Mouse (Mus musculus): ENCODE results near the gene Ing4. TPM values are rescaled to one million over a fixed set of nuclear protein-coding genes. Genes with fewer than 3 reads are reported as not detected.

The Ing4 gene
- polyA plus RNA-seq, 1 experiment from 2014 or later: 141 TPM

- Histone ChIP-seq H3K9ac (peak overlapping the region; percentile 46), H3K27me3 (no peaks in the 10 kb centered on the region), H3K4me3 (peak overlapping the region; percentile 46), H3K27ac (peak overlapping the region; percentile 85), H3K4me2 (peak overlapping the region; percentile 74), H3K36me3 (no peaks in the 10 kb centered on the region), H3K9me3 (no peaks in the 10 kb centered on the region), H3K4me1 (peaks cover 13% of the 10 kb centered on the region; the same call in 1 of the 2 replicates)
- ATAC-seq (ENCODE audit: insufficient number of reproducible peaks, low FRiP score, low TSS enrichment, low read depth): peak; percentile 13; the same call in 1 of the 2 replicates
- 26% methylated on average over 25 of the region's 25 CpGs for WGBS
These were observed 41.8 kb downstream of the Ing4 start for GRCm38 (mm10) chr6:125081394-125081793.

DNA sequence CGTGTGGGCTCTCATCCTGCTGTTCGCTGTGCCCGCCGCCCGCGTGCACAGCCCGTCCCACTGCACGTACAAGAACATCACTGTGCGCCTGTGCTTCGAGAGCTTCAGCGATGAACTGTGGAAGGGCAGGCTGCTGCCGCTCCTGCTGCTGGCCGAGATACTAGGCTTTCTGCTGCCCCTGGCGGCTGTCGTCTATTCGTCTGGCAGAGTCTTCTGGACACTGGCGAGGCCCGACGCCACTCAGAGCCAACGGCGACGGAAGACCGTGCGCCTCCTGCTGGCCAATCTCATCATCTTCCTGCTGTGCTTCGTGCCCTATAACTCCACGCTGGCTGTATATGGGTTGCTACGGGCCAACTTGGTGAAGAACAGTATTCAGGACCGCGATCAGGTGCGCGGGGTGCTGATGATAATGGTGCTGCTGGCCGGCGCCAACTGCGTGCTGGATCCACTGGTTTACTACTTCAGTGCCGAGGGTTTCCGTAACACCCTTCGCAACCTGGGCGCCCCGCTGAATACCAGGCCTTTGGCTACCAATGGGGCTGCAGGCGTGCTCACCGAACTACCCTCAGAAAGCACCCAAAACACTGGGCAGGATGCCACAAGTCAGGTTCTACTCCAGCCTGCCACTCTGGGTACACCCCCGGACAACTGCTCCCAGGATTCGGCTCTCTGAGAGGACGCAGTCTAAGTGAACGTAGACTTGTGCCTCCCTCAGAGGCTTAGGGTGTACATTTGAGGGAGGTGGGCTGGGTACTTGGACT, 42.4 kb downstream of the Ing4 start:
- Histone ChIP-seq H3K27me3 (no peaks in the 10 kb centered on the region), H3K4me3 (peak overlapping the region; percentile 46), H3K4me2 (peak overlapping the region; percentile 74), H3K27ac (peak overlapping the region; percentile 85), H3K36me3 (no peaks in the 10 kb centered on the region), H3K9me3 (no peaks in the 10 kb centered on the region), H3K9ac (peak overlapping the region; percentile 46), H3K4me1 (peaks cover 13% of the 10 kb centered on the region; the same call in 1 of the 2 replicates)
- ATAC-seq (ENCODE audit: insufficient number of reproducible peaks, low FRiP score, low TSS enrichment, low read depth): peak; percentile 87
- WGBS: 24% methylated on average over 45 of the region's 45 CpGs

DNA sequence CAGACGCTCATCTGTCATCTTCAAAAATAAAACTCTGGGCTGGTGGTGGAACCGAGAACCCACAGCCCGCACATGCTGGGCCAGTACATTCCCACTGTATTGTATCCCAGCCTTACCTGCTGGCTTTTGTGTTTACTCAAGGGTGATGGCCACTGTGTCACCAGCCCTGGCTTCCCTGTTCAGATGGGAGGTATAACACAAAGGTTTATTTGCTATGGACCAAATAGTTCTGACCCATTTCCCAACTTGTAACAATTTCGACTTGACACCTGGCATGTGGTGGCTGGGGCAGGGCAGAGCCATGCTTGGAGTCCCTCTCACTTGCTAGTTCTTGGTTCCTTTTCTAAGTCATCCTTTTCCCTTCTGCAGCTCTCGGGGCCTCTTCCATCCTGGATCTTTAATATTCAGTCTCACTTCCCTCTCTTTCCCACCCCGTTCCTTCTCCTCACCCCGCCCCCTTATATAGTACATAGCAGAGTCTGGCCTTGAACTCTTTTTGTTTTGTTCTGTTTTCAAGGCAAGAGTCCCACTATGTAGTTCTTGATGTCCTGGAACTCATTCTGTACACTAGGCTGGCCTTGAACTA, 43.3 kb downstream of the Ing4 start:
- 85% methylated on average over 7 of the region's 7 CpGs for WGBS
- no peak for ATAC-seq (ENCODE audit: insufficient number of reproducible peaks, low FRiP score, low TSS enrichment, low read depth)
- H3K27me3 ChIP-seq: no peaks in the 10 kb centered on the region
- no peak overlapping the region for H3K4me2 ChIP-seq
- peaks cover 14% of the 10 kb centered on the region; the same call in 1 of the 2 replicates for H3K4me1 ChIP-seq
- H3K27ac ChIP-seq: no peak overlapping the region
- no peak overlapping the region for H3K9ac ChIP-seq
- H3K9me3 ChIP-seq: no peaks in the 10 kb centered on the region
- no peak overlapping the region for H3K4me3 ChIP-seq
- H3K36me3 ChIP-seq: no peaks in the 10 kb centered on the region

GRCm38 (mm10) chr6:125084424-125084823, 44.9 kb downstream of the Ing4 start:
- Histone ChIP-seq H3K4me1 (peaks cover 30% of the 10 kb centered on the region), H3K27ac (no peak overlapping the region), H3K36me3 (no peaks in the 10 kb centered on the region), H3K9ac (no peak overlapping the region), H3K4me3 (no peak overlapping the region), H3K4me2 (no peak overlapping the region), H3K27me3 (no peaks in the 10 kb centered on the region), H3K9me3 (no peaks in the 10 kb centered on the region)
- ATAC-seq (ENCODE audit: insufficient number of reproducible peaks, low FRiP score, low TSS enrichment, low read depth): no peak
- whole genome bisulfite sequencing: 3% methylated on average over 4 of the region's 4 CpGs

- peaks cover 33% of the 10 kb centered on the region for H3K4me1 ChIP-seq
- no peak overlapping the region for H3K4me3 ChIP-seq
- no peak for ATAC-seq (ENCODE audit: insufficient number of reproducible peaks, low FRiP score, low TSS enrichment, low read depth)
- no peaks in the 10 kb centered on the region for H3K9me3 ChIP-seq
- no peaks in the 10 kb centered on the region for H3K27me3 ChIP-seq
- no peak overlapping the region for H3K9ac ChIP-seq
- no peaks in the 10 kb centered on the region for H3K36me3 ChIP-seq
- peak overlapping the region; percentile 95 for H3K27ac ChIP-seq
- 85% methylated on average over 3 of the region's 3 CpGs for WGBS
- no peak overlapping the region for H3K4me2 ChIP-seq
These were observed 48.4 kb downstream of the Ing4 start for GRCm38 (mm10) chr6:125087937-125088336.

- Histone ChIP-seq H3K9ac (no peak overlapping the region), H3K4me1 (peaks cover 33% of the 10 kb centered on the region), H3K9me3 (no peaks in the 10 kb centered on the region), H3K27me3 (no peaks in the 10 kb centered on the region), H3K4me3 (peak overlapping the region; percentile 24; the same call in 1 of the 2 replicates), H3K27ac (peak overlapping the region; percentile 95), H3K4me2 (peak overlapping the region; percentile 51; the same call in 1 of the 2 replicates), H3K36me3 (no peaks in the 10 kb centered on the region)
- peak; percentile 81 for ATAC-seq (ENCODE audit: insufficient number of reproducible peaks, low FRiP score, low TSS enrichment, low read depth)
- WGBS: 4% methylated on average over 20 of the region's 20 CpGs
These were observed 49.2 kb downstream of the Ing4 start for GRCm38 (mm10) chr6:125088561-125089321.

DNA sequence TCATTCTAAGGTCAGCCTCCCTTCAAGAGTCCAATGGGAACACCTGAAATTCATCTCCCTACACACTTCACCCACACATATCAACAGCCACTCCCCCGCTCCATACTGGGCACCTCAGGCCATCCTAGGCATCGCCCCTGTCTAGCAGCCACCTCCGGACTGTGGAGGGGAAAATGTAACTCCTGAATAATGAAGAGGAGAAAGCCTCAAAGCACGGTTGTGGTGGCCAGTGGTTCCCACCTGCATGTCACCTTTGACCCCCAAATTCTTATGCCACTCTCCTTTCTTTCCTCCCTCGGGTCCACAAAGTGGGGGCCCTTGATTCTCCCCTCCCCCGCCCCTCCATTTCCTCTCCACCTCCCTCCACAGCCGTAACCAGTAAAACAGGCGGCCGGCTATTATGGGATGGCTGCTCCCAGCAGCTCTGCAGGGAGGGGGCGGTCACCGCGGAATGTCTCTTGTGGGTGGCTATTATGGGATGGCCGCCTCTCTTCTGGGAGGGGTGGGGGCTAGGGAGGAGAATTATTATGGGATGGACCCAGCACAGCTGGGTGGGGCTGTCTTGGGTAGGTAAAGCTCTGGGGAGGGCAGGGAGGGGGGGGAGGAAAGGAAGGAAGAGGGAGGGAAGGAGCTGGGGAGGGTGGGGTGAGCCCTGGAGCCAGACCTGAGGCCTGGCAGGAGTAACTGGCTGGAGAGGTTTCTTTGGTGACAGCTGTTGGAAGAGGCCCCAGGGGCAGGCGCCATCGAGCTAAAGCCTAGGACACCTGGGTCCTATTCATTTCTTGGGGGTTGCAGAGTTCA, 50.2 kb downstream of the Ing4 start:
- Histone ChIP-seq H3K36me3 (no peaks in the 10 kb centered on the region), H3K27ac (peak overlapping the region; percentile 95), H3K4me3 (peak overlapping the region; percentile 24), H3K27me3 (no peaks in the 10 kb centered on the region), H3K4me1 (peaks cover 28% of the 10 kb centered on the region), H3K9ac (peak overlapping the region; percentile 23; the same call in 1 of the 2 replicates), H3K9me3 (no peaks in the 10 kb centered on the region), H3K4me2 (peak overlapping the region; percentile 51)
- peak; percentile 70 for ATAC-seq (ENCODE audit: insufficient number of reproducible peaks, low FRiP score, low TSS enrichment, low read depth)
- 1% methylated on average over 15 of the region's 15 CpGs for WGBS

- peak overlapping the region; percentile 51 for H3K4me2 ChIP-seq
- no peaks in the 10 kb centered on the region for H3K9me3 ChIP-seq
- peaks cover 33% of the 10 kb centered on the region for H3K4me1 ChIP-seq
- H3K27me3 ChIP-seq: no peaks in the 10 kb centered on the region
- H3K36me3 ChIP-seq: no peaks in the 10 kb centered on the region
- no peak overlapping the region for H3K4me3 ChIP-seq
- WGBS: 55% methylated on average over 10 of the region's 10 CpGs
- ATAC-seq (ENCODE audit: insufficient number of reproducible peaks, low FRiP score, low TSS enrichment, low read depth): no peak
- no peak overlapping the region for H3K9ac ChIP-seq
- peak overlapping the region; percentile 95 for H3K27ac ChIP-seq
These were observed 51.0 kb downstream of the Ing4 start for GRCm38 (mm10) chr6:125090341-125091085.

DNA sequence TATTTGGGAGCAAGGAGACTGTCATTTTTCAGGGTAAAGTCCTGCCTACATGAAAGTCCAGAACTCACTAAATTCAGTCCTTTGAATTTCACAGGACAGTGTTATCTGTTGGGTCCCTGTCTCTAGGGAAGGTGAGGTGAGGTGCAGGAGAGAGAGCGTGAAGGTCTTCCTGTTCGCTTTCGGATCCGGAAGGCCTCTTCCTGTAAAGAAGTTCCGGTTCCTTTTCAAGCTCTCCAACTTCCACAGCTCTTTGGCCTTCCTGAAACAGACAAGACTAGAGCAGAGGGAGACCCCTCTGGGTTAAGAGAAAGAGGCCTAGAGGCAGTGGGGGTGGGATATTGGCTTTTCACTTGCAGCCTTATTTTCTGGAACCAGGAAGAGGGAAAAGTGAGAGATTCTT, 52.8 kb downstream of the Ing4 start:
- Histone ChIP-seq H3K9ac (no peak overlapping the region), H3K27me3 (no peaks in the 10 kb centered on the region), H3K4me3 (no peak overlapping the region), H3K9me3 (no peaks in the 10 kb centered on the region), H3K4me2 (no peak overlapping the region), H3K4me1 (peaks cover 41% of the 10 kb centered on the region), H3K27ac (peak overlapping the region; percentile 60), H3K36me3 (no peaks in the 10 kb centered on the region)
- no peak for ATAC-seq (ENCODE audit: insufficient number of reproducible peaks, low FRiP score, low TSS enrichment, low read depth)
- WGBS: 84% methylated on average over 5 of the region's 5 CpGs

DNA sequence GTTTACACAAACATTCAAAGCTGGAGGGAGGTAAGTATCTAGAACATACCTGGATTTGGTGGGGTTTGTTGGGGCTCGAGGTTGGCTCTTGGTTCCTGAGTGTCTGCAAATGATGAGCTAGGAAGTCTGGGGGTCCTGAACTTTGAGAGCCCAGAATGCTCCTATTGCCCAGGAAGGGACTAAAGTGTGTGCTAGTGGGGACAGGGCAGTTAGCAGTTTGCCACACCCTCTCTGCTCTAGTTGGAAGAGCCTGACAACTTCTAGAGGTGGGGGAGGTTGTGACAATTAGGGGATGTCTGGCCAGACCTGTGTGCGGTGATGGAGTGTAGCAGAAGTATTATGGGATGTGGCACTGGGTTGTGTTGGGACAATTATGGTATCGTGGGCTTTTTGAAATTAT, 55.3 kb downstream of the Ing4 start:
- Histone ChIP-seq H3K36me3 (peaks cover 6% of the 10 kb centered on the region), H3K4me2 (no peak overlapping the region), H3K4me3 (no peak overlapping the region), H3K27ac (peak overlapping the region; percentile 96), H3K9ac (no peak overlapping the region), H3K27me3 (no peaks in the 10 kb centered on the region), H3K9me3 (no peaks in the 10 kb centered on the region), H3K4me1 (peaks cover 45% of the 10 kb centered on the region)
- 50% methylated on average over 3 of the region's 3 CpGs for WGBS
- no peak for ATAC-seq (ENCODE audit: insufficient number of reproducible peaks, low FRiP score, low TSS enrichment, low read depth)
